Mouse (Mus musculus): Measurements from ENCODE around the gene Aldh18a1. TPM values are rescaled to one million over a fixed set of nuclear protein-coding genes. Genes with fewer than 3 reads are reported as not detected.
"Not testable (repeated sequence)": the region's sequence is repeated elsewhere in the genome, so short reads cannot be mapped to it uniquely, and the experiment has no call there.

The Aldh18a1 gene
- total and polyA plus RNA-seq, 3 experiments = 35.3 to 214 (median 89.7) TPM

DNA sequence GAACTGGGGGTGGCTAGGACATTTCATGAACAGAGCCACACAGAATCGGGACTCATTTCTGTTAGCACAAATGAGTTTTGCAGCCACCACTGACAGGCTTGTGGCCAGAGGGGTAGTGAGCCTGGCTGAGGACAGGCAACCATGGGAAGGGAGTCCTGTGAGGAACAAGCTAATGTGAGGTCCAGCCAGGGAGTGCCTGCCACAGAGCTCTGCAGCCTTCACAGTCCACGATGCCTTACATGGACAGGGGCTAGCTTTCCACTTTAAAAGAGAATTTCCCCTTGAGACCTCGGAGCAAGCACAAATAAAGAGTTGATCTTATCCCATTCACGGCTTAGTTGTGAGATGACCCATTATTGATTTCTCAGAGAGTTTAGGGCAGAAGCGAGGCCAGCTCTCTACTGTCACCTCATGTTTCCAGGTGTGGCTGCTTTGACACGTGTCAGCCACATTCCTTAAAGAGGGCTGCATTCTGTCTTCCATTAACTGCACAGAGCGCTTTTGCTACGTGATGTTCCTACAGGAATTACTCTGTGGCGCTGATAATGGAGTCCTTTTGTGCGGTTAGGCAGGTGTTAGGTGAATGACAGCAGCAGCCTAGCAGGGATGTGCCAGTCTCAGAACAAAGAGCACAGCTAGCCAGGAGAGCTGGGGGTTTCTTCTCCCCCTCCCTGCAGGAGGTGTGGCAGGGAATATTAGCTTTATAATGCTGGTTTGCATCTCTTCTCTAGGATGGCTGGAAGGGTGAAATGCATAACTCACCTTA is 24.2 kb downstream of the Aldh18a1 start:
- Histone ChIP-seq H3K4me1 (ENCODE audit: control insufficient read depth in 1 of 2, insufficient read depth in 2 of 2, low read length in 2 of 2) (no peaks in the 10 kb centered on the region), H3K4me3 (ENCODE audit: control insufficient read depth in 1 of 2, insufficient read depth in 1 of 2, low read depth in 2 of 2, low read length in 2 of 2) (no peak overlapping the region), H3K27ac (ENCODE audit: control insufficient read depth, low read depth, low read length) (no peak overlapping the region), H3K79me2 (ENCODE audit: control insufficient read depth, insufficient read depth, low read length, poor library complexity) (no peaks in the 10 kb centered on the region; the same call in 1 of the 2 replicates), H3K9me3 (replicated peaks; ENCODE audit: insufficient read depth, low read length) (no peaks in the 10 kb centered on the region), H3K36me3 (ENCODE audit: control insufficient read depth in 1 of 2, insufficient read depth in 2 of 2, low read length in 2 of 2) (peaks cover 0 to 12% of the 10 kb centered on the region in 2 experiments; a peak in 2 of 4 replicates), H3K9ac (ENCODE audit: control insufficient read depth, low read depth, low read length, poor library complexity, severe bottlenecking) (no peak overlapping the region), H3K27me3 (ENCODE audit: control insufficient read depth in 1 of 2, insufficient read depth in 2 of 2, low read length in 2 of 2) (no peaks in the 10 kb centered on the region)
- TF ChIP-seq ZKSCAN1 (IDR thresholded peaks at IDR 0.05; ENCODE audit: low read depth, low read length) = no peak
- TF ChIP-seq GATA1 (IDR thresholded peaks at IDR 0.05; ENCODE audit: low read depth, low read length) = no peak
- TF ChIP-seq BHLHE40 (IDR thresholded peaks at IDR 0.05; ENCODE audit: borderline replicate concordance, low read depth, low read length) = no peak
- no peak for TF ChIP-seq GABPA (IDR thresholded peaks at IDR 0.05; ENCODE audit: low read depth, low read length)
- TF ChIP-seq NELFE (IDR thresholded peaks at IDR 0.05; ENCODE audit: low read depth, low read length) = no peak
- TF ChIP-seq TBP (IDR thresholded peaks at IDR 0.05; ENCODE audit: low read depth, low read length) = no peak
- no peak for TF ChIP-seq MYB (IDR thresholded peaks at IDR 0.05; ENCODE audit: low read depth, low read length)
- no peak for TF ChIP-seq MYC (IDR thresholded peaks at IDR 0.05; ENCODE audit: low read depth, low read length)
- TF ChIP-seq POLR2AphosphoS5 (IDR thresholded peaks at IDR 0.05; ENCODE audit: borderline replicate concordance, low read depth, low read length) = no peak
- no peak for TF ChIP-seq CHD2 (IDR thresholded peaks at IDR 0.05; ENCODE audit: low read length)
- no peak for TF ChIP-seq UBTF (IDR thresholded peaks at IDR 0.05; ENCODE audit: borderline replicate concordance, insufficient read depth, low read depth, low read length)
- no peak for TF ChIP-seq MAX (IDR thresholded peaks at IDR 0.05; ENCODE audit: low read length)
- TF ChIP-seq RCOR1 (IDR thresholded peaks at IDR 0.05; ENCODE audit: low read depth, low read length) = no peak
- no peak for TF ChIP-seq ZNF384 (IDR thresholded peaks at IDR 0.05; ENCODE audit: low read depth, low read length)
- DNase-seq (ENCODE audit: low read depth, low spot score) = no peak

DNA sequence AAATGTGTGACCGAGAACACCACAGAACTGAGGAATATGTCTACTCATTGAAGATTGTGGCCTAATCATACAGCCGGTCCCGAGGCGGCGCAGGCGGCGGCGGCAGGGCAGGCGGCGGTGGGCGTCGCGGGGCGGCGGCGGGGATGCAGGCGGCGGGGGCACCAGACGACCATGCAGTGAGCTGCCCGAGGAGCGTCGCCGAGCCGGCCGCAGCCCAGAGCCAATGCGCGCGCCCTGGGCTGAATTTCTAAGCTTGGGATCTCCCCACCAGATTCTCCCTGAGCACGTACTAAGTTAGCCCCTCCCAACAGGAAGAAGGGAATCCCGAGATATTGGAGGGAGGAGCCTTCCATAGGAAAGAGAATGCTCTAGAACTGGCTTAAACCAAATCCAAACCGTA is 26.7 kb downstream of the Aldh18a1 start:
- H3K27ac ChIP-seq (ENCODE audit: control insufficient read depth, low read depth, low read length); H3K27me3 ChIP-seq (ENCODE audit: control insufficient read depth in 1 of 2, insufficient read depth in 2 of 2, low read length in 2 of 2); DNase-seq (ENCODE audit: low read depth, low spot score); H3K4me3 ChIP-seq (ENCODE audit: control insufficient read depth in 1 of 2, insufficient read depth in 1 of 2, low read depth in 2 of 2, low read length in 2 of 2); H3K9me3 ChIP-seq (replicated peaks; ENCODE audit: insufficient read depth, low read length); H3K9ac ChIP-seq (ENCODE audit: control insufficient read depth, low read depth, low read length, poor library complexity, severe bottlenecking); H3K79me2 ChIP-seq (ENCODE audit: control insufficient read depth, insufficient read depth, low read length, poor library complexity); H3K4me1 ChIP-seq (ENCODE audit: control insufficient read depth in 1 of 2, insufficient read depth in 2 of 2, low read length in 2 of 2): not testable (repeated sequence)
- peaks cover 0 to 16% of the 10 kb centered on the region in 2 experiments; a peak in 2 of 4 replicates for H3K36me3 ChIP-seq (ENCODE audit: control insufficient read depth in 1 of 2, insufficient read depth in 2 of 2, low read length in 2 of 2)

DNA sequence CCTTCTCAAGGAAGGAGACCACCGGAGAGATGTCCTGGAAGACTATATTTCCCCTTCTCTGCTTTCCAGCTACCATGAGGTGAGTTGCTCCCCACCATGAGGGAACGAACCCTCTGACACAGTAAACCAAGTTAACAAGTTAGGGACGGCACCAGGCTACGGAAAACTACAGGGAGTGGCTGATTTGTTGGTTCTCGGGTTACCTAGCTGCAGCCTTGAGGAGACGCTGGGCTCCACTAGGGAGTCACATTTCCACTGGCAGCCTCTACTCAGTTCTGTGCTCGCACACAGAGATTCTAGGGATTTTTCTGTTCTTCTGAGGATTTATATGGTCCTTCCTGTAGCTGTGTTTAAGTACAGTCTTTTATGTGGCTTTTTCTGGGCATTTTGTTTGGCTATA is 32.2 kb downstream of the Aldh18a1 start:
- Histone ChIP-seq H3K9me3 (replicated peaks; ENCODE audit: insufficient read depth, low read length) (no peaks in the 10 kb centered on the region), H3K9ac (ENCODE audit: control insufficient read depth, low read depth, low read length, poor library complexity, severe bottlenecking) (no peak overlapping the region), H3K79me2 (ENCODE audit: control insufficient read depth, insufficient read depth, low read length, poor library complexity) (no peaks in the 10 kb centered on the region), H3K36me3 (ENCODE audit: control insufficient read depth in 1 of 2, insufficient read depth in 2 of 2, low read length in 2 of 2) (peaks cover 0 to 13% of the 10 kb centered on the region in 2 experiments; a peak in 2 of 4 replicates), H3K27ac (ENCODE audit: control insufficient read depth, low read depth, low read length) (no peak overlapping the region), H3K27me3 (ENCODE audit: control insufficient read depth in 1 of 2, insufficient read depth in 2 of 2, low read length in 2 of 2) (no peaks in the 10 kb centered on the region), H3K4me1 (ENCODE audit: control insufficient read depth in 1 of 2, insufficient read depth in 2 of 2, low read length in 2 of 2) (no peaks in the 10 kb centered on the region), H3K4me3 (ENCODE audit: control insufficient read depth in 1 of 2, insufficient read depth in 1 of 2, low read depth in 2 of 2, low read length in 2 of 2) (no peak overlapping the region)
- no peak for DNase-seq (ENCODE audit: low read depth, low spot score)
- no peak for TF ChIP-seq KAT2A (conservative IDR thresholded peaks at IDR 0.05; ENCODE audit: low read depth, low read length)
- no peak for TF ChIP-seq TCF12 (IDR thresholded peaks at IDR 0.05; ENCODE audit: low read depth, low read length)
- TF ChIP-seq JUND (IDR thresholded peaks at IDR 0.05; ENCODE audit: low read depth, low read length) = no peak
- TF ChIP-seq POLR2A (IDR thresholded peaks at IDR 0.05; ENCODE audit: control insufficient read depth in 1 of 2, insufficient read depth in 1 of 2, low read depth in 1 of 2, low read length in 2 of 2, poor library complexity in 1 of 2) = no peak
- no peak for TF ChIP-seq HCFC1 (IDR thresholded peaks at IDR 0.05; ENCODE audit: low read depth, low read length)
- TF ChIP-seq TBP (IDR thresholded peaks at IDR 0.05; ENCODE audit: low read depth, low read length) = no peak
- TF ChIP-seq MAFK (IDR thresholded peaks at IDR 0.05; ENCODE audit: borderline replicate concordance, low read depth, low read length) = no peak
- no peak for TF ChIP-seq SMC3 (IDR thresholded peaks at IDR 0.05; ENCODE audit: low read depth, low read length)
- no peak for TF ChIP-seq SIN3A (IDR thresholded peaks at IDR 0.05; ENCODE audit: low read length)
- TF ChIP-seq CHD2 (IDR thresholded peaks at IDR 0.05; ENCODE audit: low read length) = no peak
- no peak for TF ChIP-seq UBTF (IDR thresholded peaks at IDR 0.05; ENCODE audit: borderline replicate concordance, insufficient read depth, low read depth, low read length)
- TF ChIP-seq ETS1 (IDR thresholded peaks at IDR 0.05; ENCODE audit: low read depth, low read length) = no peak
- no peak for TF ChIP-seq TAL1 (IDR thresholded peaks at IDR 0.05; ENCODE audit: low read length)
- TF ChIP-seq RCOR1 (IDR thresholded peaks at IDR 0.05; ENCODE audit: low read depth, low read length) = no peak
- no peak for TF ChIP-seq POLR2AphosphoS2 (IDR thresholded peaks at IDR 0.05; ENCODE audit: low read length)
- no peak for TF ChIP-seq MEF2A (IDR thresholded peaks at IDR 0.05; ENCODE audit: extremely low read depth, insufficient replicate concordance, low read depth, low read length, poor library complexity, severe bottlenecking)

All from MEL (cell line).